Mouse (Mus musculus) kidney, embryonic 15.5 days (tissue): ENCODE data around the gene Smyd3. TPM values are rescaled to one million over a fixed set of nuclear protein-coding genes. Genes with fewer than 3 reads are reported as not detected.

ENCODE experiments used
- ATAC-seq: fragments of 200-750 bp; cut with Nextera tagmentation; replicated peaks from 2 replicates; pipeline ENCODE4 v1.8.0; 2017; ENCODE audit warnings: moderate TSS enrichment; ENCODE audit not compliant: low FRiP score
- H3K27ac ChIP-seq: fragments of 300-500 bp; sonication (generic); 2 replicates; pipeline ENCODE4 v1.5.1; 2015; ENCODE audit warnings: mild to moderate bottlenecking, inconsistent platforms
- H3K27me3 ChIP-seq: fragments of 300-500 bp; sonication (generic); 2 replicates; pipeline ENCODE4 v1.6.1; 2015; ENCODE audit warnings: inconsistent platforms
- H3K36me3 ChIP-seq: fragments of 300-500 bp; sonication (generic); 2 replicates; pipeline ENCODE4 v1.6.1; 2015; ENCODE audit warnings: inconsistent platforms
- H3K4me1 ChIP-seq: fragments of 300-500 bp; sonication (generic); 2 replicates; pipeline ENCODE4 v1.6.1; 2015; ENCODE audit warnings: inconsistent platforms
- H3K4me2 ChIP-seq: fragments of 300-500 bp; sonication (generic); 2 replicates; pipeline ENCODE4 v1.6.1; 2015; ENCODE audit warnings: moderate library complexity, mild to moderate bottlenecking, inconsistent platforms
- H3K4me3 ChIP-seq: fragments of 300-500 bp; sonication (generic); replicated peaks from 2 replicates; pipeline ENCODE4 v1.5.1; 2015; ENCODE audit warnings: mild to moderate bottlenecking, inconsistent platforms
- H3K9ac ChIP-seq: fragments of 300-500 bp; sonication (generic); 2 replicates; pipeline ENCODE4 v1.6.1; 2015; ENCODE audit warnings: mild to moderate bottlenecking, inconsistent platforms
- H3K9me3 ChIP-seq: fragments of 300-500 bp; sonication (generic); replicated peaks from 2 replicates; pipeline ENCODE4 v1.6.1; 2016; ENCODE audit warnings: inconsistent platforms
- WGBS: fragments of 180-500 bp; shearing (Covaris S2); methylation state at CpG from one replicate; pipeline ENCODE4 v1.1.7; 2015; ENCODE audit warnings: mixed read lengths; 5-methylcytosine and 5-hydroxymethylcytosine counted together
- polyA plus RNA-seq: library from polyadenylated mRNA; unstranded; fragments of >200 nt; fragmentation: Nextera tagmentation; extraction: Ambion mirVana; gene quantifications from 2 replicates; pipeline ENCODE4 v1.2.1, GENCODE M21; 2015

Smyd3 gene
- polyA plus RNA-seq: 19.3 and 21.8 TPM in 2 replicates

GRCm38 (mm10) chr1:179517713-179518465, at the start of gene Smyd3:
Gene Smyd3 (minus strand): TSS chr1:179518041.
- ATAC-seq: peak; percentile 88
- Histone ChIP-seq H3K4me3 (peak within 1 kb of the TSS; percentile 76), H3K9ac (peak within 1 kb of the TSS; percentile 77), H3K27ac (peak within 1 kb of the TSS; percentile 50), H3K9me3 (no peaks in the 10 kb centered on the region), H3K4me2 (peak within 1 kb of the TSS; percentile 97), H3K4me1 (peaks cover 9% of the 10 kb centered on the region; the same call in 1 of the 2 replicates), H3K27me3 (no peaks in the 10 kb centered on the region), H3K36me3 (no peaks in the 10 kb centered on the region)
- WGBS: 7% methylated on average over 39 of the region's 39 CpGs

- no peaks in the 10 kb centered on the region for H3K36me3 ChIP-seq
- H3K4me2 ChIP-seq: no peak overlapping the region
- H3K4me1 ChIP-seq: peaks cover 22% of the 10 kb centered on the region
- no peak overlapping the region for H3K9ac ChIP-seq
- no peak overlapping the region for H3K27ac ChIP-seq
- no peaks in the 10 kb centered on the region for H3K9me3 ChIP-seq
- H3K4me3 ChIP-seq: no peak overlapping the region
- H3K27me3 ChIP-seq: no peaks in the 10 kb centered on the region
- 62% methylated on average over 7 of the region's 7 CpGs for WGBS
- ATAC-seq: no peak
These were observed 49.7 kb upstream of the Smyd3 start for GRCm38 (mm10) chr1:179567558-179567957.

GRCm38 (mm10) chr1:179563926-179564325, 46.1 kb upstream of the Smyd3 start:
- Histone ChIP-seq H3K27me3 (no peaks in the 10 kb centered on the region), H3K9ac (no peak overlapping the region), H3K9me3 (no peaks in the 10 kb centered on the region), H3K4me2 (no peak overlapping the region), H3K27ac (0 out of 2 replicates have a peak overlapping the region, but pooled peaks have one; percentile 2), H3K36me3 (no peaks in the 10 kb centered on the region), H3K4me1 (peaks cover 32% of the 10 kb centered on the region), H3K4me3 (no peak overlapping the region)
- no peak for ATAC-seq
- WGBS: 30% methylated on average over 5 of the region's 5 CpGs

- no peak overlapping the region for H3K9ac ChIP-seq
- ATAC-seq: no peak
- H3K4me3 ChIP-seq: no peak overlapping the region
- no peaks in the 10 kb centered on the region for H3K36me3 ChIP-seq
- H3K4me1 ChIP-seq: peaks cover 28% of the 10 kb centered on the region
- no peak overlapping the region for H3K27ac ChIP-seq
- H3K4me2 ChIP-seq: no peak overlapping the region
- H3K27me3 ChIP-seq: no peaks in the 10 kb centered on the region
- WGBS: 77% methylated on average over 4 of the region's 4 CpGs
- no peaks in the 10 kb centered on the region for H3K9me3 ChIP-seq
These were observed 45.4 kb upstream of the Smyd3 start for GRCm38 (mm10) chr1:179563211-179563610.

GRCm38 (mm10) chr1:179560845-179561430, 43.1 kb upstream of the Smyd3 start:
- Histone ChIP-seq H3K36me3 (no peaks in the 10 kb centered on the region), H3K9ac (no peak overlapping the region), H3K4me3 (no peak overlapping the region), H3K4me1 (peaks cover 25% of the 10 kb centered on the region), H3K9me3 (no peaks in the 10 kb centered on the region), H3K27me3 (no peaks in the 10 kb centered on the region), H3K4me2 (no peak overlapping the region), H3K27ac (no peak overlapping the region)
- WGBS: 74% methylated on average over 6 of the region's 6 CpGs
- ATAC-seq: no peak

GRCm38 (mm10) chr1:179559446-179560194, 41.8 kb upstream of the Smyd3 start:
- no peak for ATAC-seq
- Histone ChIP-seq H3K27ac (0 out of 2 replicates have a peak overlapping the region, but pooled peaks have one; percentile 19), H3K4me2 (no peak overlapping the region), H3K4me3 (no peak overlapping the region), H3K36me3 (no peaks in the 10 kb centered on the region), H3K9ac (no peak overlapping the region), H3K27me3 (no peaks in the 10 kb centered on the region), H3K4me1 (peaks cover 25% of the 10 kb centered on the region), H3K9me3 (no peaks in the 10 kb centered on the region)
- 59% methylated on average over 10 of the region's 11 CpGs for WGBS

- ATAC-seq: no peak
- no peaks in the 10 kb centered on the region for H3K9me3 ChIP-seq
- H3K9ac ChIP-seq: no peak overlapping the region
- H3K4me3 ChIP-seq: no peak overlapping the region
- no peaks in the 10 kb centered on the region for H3K36me3 ChIP-seq
- 85% methylated on average over 3 of the region's 3 CpGs for WGBS
- no peaks in the 10 kb centered on the region for H3K27me3 ChIP-seq
- no peak overlapping the region for H3K27ac ChIP-seq
- 0 out of 2 replicates have a peak, but pooled peaks cover 20% of the 10 kb centered on the region for H3K4me1 ChIP-seq
- no peak overlapping the region for H3K4me2 ChIP-seq
These were observed 39.1 kb upstream of the Smyd3 start for GRCm38 (mm10) chr1:179556921-179557320.

- whole genome bisulfite sequencing: 74% methylated on average over 4 of the region's 4 CpGs
- no peak for ATAC-seq
These were observed 36.1 kb upstream of the Smyd3 start for GRCm38 (mm10) chr1:179553949-179554347.

GRCm38 (mm10) chr1:179553197-179553948, 35.5 kb upstream of the Smyd3 start:
- WGBS: 61% methylated on average over 5 of the region's 5 CpGs
- H3K27ac ChIP-seq: no peak overlapping the region
- H3K27me3 ChIP-seq: no peaks in the 10 kb centered on the region
- no peaks in the 10 kb centered on the region for H3K36me3 ChIP-seq
- no peak overlapping the region for H3K4me3 ChIP-seq
- H3K4me2 ChIP-seq: no peak overlapping the region
- peaks cover 6% of the 10 kb centered on the region for H3K4me1 ChIP-seq
- ATAC-seq: no peak
- H3K9me3 ChIP-seq: no peaks in the 10 kb centered on the region
- H3K9ac ChIP-seq: no peak overlapping the region

More at GRCm38 (mm10) chr1:179553949-179554347, 36.1 kb upstream of the Smyd3 start:
- H3K9me3 ChIP-seq: no peaks in the 10 kb centered on the region
- H3K4me3 ChIP-seq: no peak overlapping the region
- no peak overlapping the region for H3K4me2 ChIP-seq
- no peak overlapping the region for H3K27ac ChIP-seq
- H3K9ac ChIP-seq: no peak overlapping the region
- H3K36me3 ChIP-seq: no peaks in the 10 kb centered on the region
- 0 out of 2 replicates have a peak, but pooled peaks cover 5% of the 10 kb centered on the region for H3K4me1 ChIP-seq
- no peaks in the 10 kb centered on the region for H3K27me3 ChIP-seq

GRCm38 (mm10) chr1:179552751-179553150, 34.9 kb upstream of the Smyd3 start:
- peaks cover 12% of the 10 kb centered on the region for H3K4me1 ChIP-seq
- no peak for ATAC-seq
- H3K27ac ChIP-seq: no peak overlapping the region
- H3K4me2 ChIP-seq: no peak overlapping the region
- no peaks in the 10 kb centered on the region for H3K36me3 ChIP-seq
- no peaks in the 10 kb centered on the region for H3K27me3 ChIP-seq
- H3K9ac ChIP-seq: no peak overlapping the region
- WGBS: 57% methylated on average over 7 of the region's 7 CpGs
- no peaks in the 10 kb centered on the region for H3K9me3 ChIP-seq
- no peak overlapping the region for H3K4me3 ChIP-seq

GRCm38 (mm10) chr1:179551921-179552320, 34.1 kb upstream of the Smyd3 start:
- Histone ChIP-seq H3K4me1 (peaks cover 20% of the 10 kb centered on the region), H3K36me3 (no peaks in the 10 kb centered on the region), H3K4me2 (no peak overlapping the region), H3K9ac (no peak overlapping the region), H3K27ac (no peak overlapping the region), H3K9me3 (no peaks in the 10 kb centered on the region), H3K27me3 (no peaks in the 10 kb centered on the region), H3K4me3 (no peak overlapping the region)
- no peak for ATAC-seq
- WGBS: 93% methylated on average over 4 of the region's 4 CpGs
